ENCODE assay signal across 26 mouse cellular contexts in genomic region chr13:75368249-75368800, GRCm38 (mm10).
"Had no signal": no experiment of that assay in that cellular context is flagged by ENCODE, and none has a peak within 500 bp of the region (broad histone marks: within the 10 kb centered on the region; RNA-seq: fewer than 3 reads in every experiment).

No protein-coding gene starts in this region.

- H3K36me3 ChIP-seq: heart, embryonic 10.5 days; heart, embryonic 12.5 days; hindbrain, embryonic 10.5 days; hindbrain, embryonic 12.5 days; hindbrain, embryonic 15.5 days; limb, embryonic 10.5 days; limb, embryonic 12.5 days; liver, embryonic 13.5 days; liver, embryonic 15.5 days had no signal

- H3K27ac ChIP-seq: gastrocnemius, adult 2 months; heart, embryonic 10.5 days; hindbrain, embryonic 10.5 days; hindbrain, embryonic 12.5 days; hindbrain, embryonic 15.5 days; hindbrain, postnatal 0 days; layer of hippocampus, adult 2 months; left cerebral cortex, adult 2 months; limb, embryonic 10.5 days; limb, embryonic 12.5 days; liver, embryonic 13.5 days; liver, embryonic 15.5 days had no signal

- H3K9me3 ChIP-seq: heart, embryonic 10.5 days; heart, embryonic 12.5 days; hindbrain, embryonic 10.5 days; hindbrain, embryonic 12.5 days; hindbrain, embryonic 15.5 days; limb, embryonic 10.5 days; limb, embryonic 12.5 days; liver, embryonic 13.5 days; liver, embryonic 15.5 days had no signal

- H3K4me1 ChIP-seq: heart, embryonic 12.5 days; hindbrain, embryonic 10.5 days; hindbrain, embryonic 12.5 days; hindbrain, embryonic 15.5 days; limb, embryonic 10.5 days; limb, embryonic 12.5 days; liver, embryonic 15.5 days had no signal

- H3K4me3 ChIP-seq: gastrocnemius, adult 2 months; heart, embryonic 10.5 days; heart, embryonic 12.5 days; hindbrain, embryonic 10.5 days; hindbrain, embryonic 12.5 days; hindbrain, embryonic 15.5 days; layer of hippocampus, adult 2 months; left cerebral cortex, adult 2 months; limb, embryonic 10.5 days; limb, embryonic 12.5 days; liver, embryonic 13.5 days; liver, embryonic 15.5 days had no signal

- ATAC-seq: hindbrain, postnatal 0 days; intestine, embryonic 16.5 days had no signal

- DNase-seq: gastrocnemius, adult 2 months; gastrocnemius, postnatal 10 days; gastrocnemius, postnatal 25 days; heart, adult 18-20 months; heart, postnatal 10 days; heart, postnatal 4 days; kidney, adult 18-20 months; kidney, adult 8-10 months; kidney, postnatal 10 days; kidney, postnatal 25 days; kidney, postnatal 4 days; liver; liver, embryonic 13.5 days had no signal

- H3K4me2 ChIP-seq: heart, embryonic 12.5 days; hindbrain, embryonic 12.5 days; hindbrain, embryonic 15.5 days; limb, embryonic 12.5 days; liver, embryonic 11.5 days; liver, embryonic 13.5 days; liver, embryonic 15.5 days had no signal

- H3K9ac ChIP-seq: heart, embryonic 12.5 days; hindbrain, embryonic 12.5 days; hindbrain, embryonic 15.5 days; limb, embryonic 12.5 days; liver, embryonic 13.5 days; liver, embryonic 15.5 days had no signal

- H3K27me3 ChIP-seq: heart, embryonic 12.5 days; hindbrain, embryonic 12.5 days; hindbrain, embryonic 15.5 days; limb, embryonic 12.5 days; liver, embryonic 13.5 days; liver, embryonic 15.5 days had no signal
